Mouse (Mus musculus) heart, adult 2 months (tissue): ENCODE results near the gene Phip. TPM values are rescaled to one million over a fixed set of nuclear protein-coding genes. Genes with fewer than 3 reads are reported as not detected.
A peak's percentile ranks its signal among the peaks of the same experiment; 100 is the strongest.

ENCODE experiments used
- DNase-seq, 2 experiments: peaks; one replicate each; pipeline ENCODE4 v3.0.0; 2021
- H3K27ac ChIP-seq: fragments of 200-600 bp; 2 replicates; pipeline ENCODE4 v1.8.1; 2022
- H3K27me3 ChIP-seq: fragments of 200-500 bp; 2 replicates; pipeline ENCODE4 v1.6.1; 2012; ENCODE audit warnings: mild to moderate bottlenecking, low read length, inconsistent platforms, mixed read lengths; ENCODE audit not compliant: control insufficient read depth, insufficient read depth
- H3K36me3 ChIP-seq: fragments of 200-500 bp; 2 replicates; pipeline ENCODE4 v1.6.1; 2012; ENCODE audit warnings: low read length, inconsistent platforms; ENCODE audit not compliant: control insufficient read depth, insufficient read depth
- H3K4me1 ChIP-seq: fragments of 200-500 bp; 2 replicates; pipeline ENCODE4 v1.6.1; 2011; ENCODE audit warnings: low read length; ENCODE audit not compliant: control insufficient read depth, insufficient read depth
- H3K4me3 ChIP-seq: fragments of 200-600 bp; 2 replicates; pipeline ENCODE4 v1.8.1; 2022
- H3K79me2 ChIP-seq: fragments of 200-500 bp; replicated peaks from 2 replicates; pipeline ENCODE4 v1.6.1; 2012; ENCODE audit warnings: mild to moderate bottlenecking, inconsistent platforms, low read length, moderate library complexity, mixed read lengths; ENCODE audit not compliant: control insufficient read depth, insufficient read depth
- H3K9ac ChIP-seq: fragments of 200-500 bp; 2 replicates; pipeline ENCODE4 v1.6.1; 2012; ENCODE audit warnings: low read depth, mild to moderate bottlenecking, control low read depth, inconsistent platforms, low read length, mixed read lengths
- CTCF ChIP-seq: fragments of 200-600 bp; IDR thresholded peaks from 2 replicates; pipeline ENCODE4 v1.8.1; 2022; ENCODE audit warnings: antibody characterized with exemption, mild to moderate bottlenecking, moderate library complexity
- EP300 ChIP-seq: fragments of 200-500 bp; IDR thresholded peaks from 2 replicates; pipeline ENCODE4 v1.6.1; 2011; ENCODE audit warnings: low read depth, low read length, control low read depth; ENCODE audit not compliant: insufficient read depth
- POLR2A ChIP-seq: fragments of 200-500 bp; IDR thresholded peaks from 2 replicates; pipeline ENCODE4 v1.6.1; 2011; ENCODE audit warnings: mild to moderate bottlenecking, low read depth, low read length, control low read depth; ENCODE audit not compliant: insufficient read depth
- WGBS: fragments of 180-500 bp; shearing (Covaris S2); methylation state at CpG from one replicate; pipeline ENCODE4 v1.1.7; 2018; 5-methylcytosine and 5-hydroxymethylcytosine counted together
- intact Hi-C: fragments of 180-260 bp; cut with DNase I; formaldehyde crosslinking; loops from one replicate; pipeline ENCODE4 v1.15.1; 2025
- polyA plus RNA-seq: library from polyadenylated mRNA; depleted of rRNA; stranded (reverse); fragments of >200 nt; gene quantifications from 2 replicates; pipeline ENCODE4 v1.2.3, GENCODE M21; 2012
- total RNA-seq, 2 experiments: library from RNA; stranded (reverse); gene quantifications; 2 replicates each; pipeline ENCODE4 v1.2.3; 2021

Phip gene
- total and polyA plus RNA-seq, 3 experiments, result 2.6 to 29.3 (median 29.0) TPM

DNA sequence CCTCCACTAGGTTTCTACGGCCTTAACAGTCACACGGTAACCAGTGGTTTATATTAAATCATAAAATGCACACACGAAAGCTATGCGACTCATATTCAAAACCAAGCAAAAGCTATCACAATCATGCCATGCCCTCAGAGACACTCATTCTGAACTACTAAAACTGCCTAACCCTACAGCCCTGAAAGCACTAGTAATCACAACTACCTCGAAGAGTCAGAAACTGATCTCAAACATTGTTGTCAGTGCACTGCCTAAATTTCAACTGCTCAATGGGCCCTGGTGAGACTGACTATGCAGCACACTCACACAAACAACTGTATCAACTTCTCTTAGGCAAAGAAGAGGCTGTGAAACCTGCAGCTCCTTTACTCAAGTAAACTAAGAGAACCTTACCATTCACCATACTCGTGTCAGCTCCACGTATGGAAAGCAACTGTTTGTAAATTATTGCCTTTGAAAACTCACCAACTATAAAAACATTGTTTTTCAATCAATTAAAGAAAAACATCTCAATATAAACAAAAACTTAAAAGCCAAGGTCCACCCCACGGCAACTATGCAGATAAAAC, 1.9 kb downstream of the Phip start:
- Histone ChIP-seq H3K27me3 (no peaks in the 10 kb centered on the region), H3K4me1 (peaks cover 2% of the 10 kb centered on the region; the same call in 1 of the 2 replicates), H3K4me3 (peak overlapping the region; percentile 78), H3K36me3 (peaks cover 14% of the 10 kb centered on the region), H3K79me2 (no peaks in the 10 kb centered on the region; the same call in 1 of the 2 replicates), H3K27ac (peak overlapping the region; percentile 94), H3K9ac (peak overlapping the region; percentile 85)
- intact Hi-C loops, result loop anchor here (10.0 kb wide), 1 partner anchor 381 kb away; no protein-coding TSS in a partner anchor
- DNase-seq, result peak; percentile 22 to 26
- 15% methylated on average over 8 of the region's 8 CpGs for WGBS
- TF ChIP-seq POLR2A, result no peak
- TF ChIP-seq CTCF, result no peak
- TF ChIP-seq EP300, result no peak

DNA sequence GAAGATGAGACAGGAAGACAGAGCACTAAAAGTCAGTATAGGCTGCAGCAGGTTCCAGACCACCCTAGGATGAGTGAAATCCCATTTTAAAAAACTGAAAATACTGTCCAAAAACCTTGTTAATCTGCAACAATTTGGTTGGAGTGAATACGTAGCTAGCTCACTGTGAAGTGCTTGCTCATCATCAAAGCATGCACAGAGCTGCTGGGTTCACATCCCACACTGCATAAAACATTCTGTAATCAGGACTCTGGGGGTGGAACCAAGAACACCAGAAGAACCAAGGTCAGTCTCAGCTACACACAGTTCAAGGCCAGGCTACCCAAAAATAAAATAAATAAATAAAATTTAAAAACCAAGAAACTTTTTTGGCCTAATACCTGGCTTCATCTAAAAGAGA, 3.9 kb downstream of the Phip start:
- peak in 1 of 2 experiments; percentile 20 for DNase-seq
- WGBS, result 38% methylated on average over 1 of the region's 1 CpGs
- TF ChIP-seq POLR2A, result no peak
- no peak for TF ChIP-seq EP300
- no peak for TF ChIP-seq CTCF
- Histone ChIP-seq H3K27ac (peak overlapping the region; percentile 26; the same call in 1 of the 2 replicates), H3K79me2 (no peaks in the 10 kb centered on the region; the same call in 1 of the 2 replicates), H3K9ac (no peak overlapping the region), H3K4me3 (no peak overlapping the region), H3K36me3 (peaks cover 18% of the 10 kb centered on the region), H3K4me1 (peaks cover 2% of the 10 kb centered on the region; the same call in 1 of the 2 replicates), H3K27me3 (no peaks in the 10 kb centered on the region)
- intact Hi-C loops, result loop anchor here (10.0 kb wide), 1 partner anchor 383 kb away; no protein-coding TSS in a partner anchor

DNA sequence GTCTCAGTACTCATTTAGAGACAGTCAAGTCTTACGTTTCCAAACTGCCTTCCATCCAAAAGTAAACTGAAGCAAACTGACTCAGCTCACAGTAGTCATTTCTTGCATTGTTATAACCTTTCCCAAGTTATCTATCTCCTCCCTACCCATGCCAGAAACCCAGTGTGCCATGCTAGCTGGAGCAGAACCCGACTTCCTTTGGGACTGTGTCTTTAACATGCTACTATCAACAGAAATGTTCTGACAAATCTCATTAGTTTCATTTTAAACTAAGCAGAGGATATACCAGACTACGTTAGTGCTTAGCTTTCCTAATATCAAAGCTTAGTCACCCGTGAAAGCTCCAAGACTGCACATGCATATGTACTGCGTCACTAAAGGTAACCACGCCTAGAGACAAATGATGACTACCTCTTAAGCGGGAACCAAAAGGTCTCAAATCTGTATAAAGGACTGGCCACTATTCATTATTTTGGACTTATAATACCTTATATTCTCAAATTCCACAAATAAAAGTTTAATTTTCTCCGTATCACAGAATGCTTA, 8.2 kb downstream of the Phip start:
- Histone ChIP-seq H3K4me1 (peaks cover 7% of the 10 kb centered on the region), H3K27ac (no peak overlapping the region; the same call in 1 of the 2 replicates), H3K27me3 (no peaks in the 10 kb centered on the region), H3K36me3 (peaks cover 21% of the 10 kb centered on the region), H3K4me3 (0 out of 2 replicates have a peak overlapping the region, but pooled peaks have one; percentile 7), H3K79me2 (no peaks in the 10 kb centered on the region; the same call in 1 of the 2 replicates), H3K9ac (no peak overlapping the region)
- DNase-seq, result peak; percentile 30 to 39
- 78% methylated on average over 8 of the region's 8 CpGs for WGBS
- TF ChIP-seq EP300, result no peak
- TF ChIP-seq POLR2A, result no peak
- no peak for TF ChIP-seq CTCF
- intact Hi-C loops, result no loop called here

DNA sequence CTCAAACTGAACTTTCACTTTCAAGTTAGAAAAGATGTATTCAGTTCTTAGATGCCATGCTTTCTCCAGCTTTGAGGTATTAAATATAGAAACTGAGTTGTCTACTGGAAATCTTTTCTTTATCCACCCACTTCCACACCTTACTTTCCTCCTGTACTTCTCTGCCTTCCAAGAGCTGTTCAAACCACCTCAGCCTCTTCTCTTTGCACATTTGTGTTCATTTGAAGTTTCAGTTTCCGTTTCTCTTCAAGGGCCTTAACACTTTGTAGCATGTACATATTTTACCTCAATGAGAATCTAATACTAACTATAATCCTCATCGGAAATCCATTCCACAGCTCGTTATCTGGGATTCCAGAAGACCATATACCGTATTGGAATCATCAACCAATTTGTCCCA, 11.3 kb downstream of the Phip start:
- Histone ChIP-seq H3K27ac (no peak overlapping the region), H3K27me3 (no peaks in the 10 kb centered on the region), H3K79me2 (no peaks in the 10 kb centered on the region; the same call in 1 of the 2 replicates), H3K36me3 (peaks cover 14% of the 10 kb centered on the region), H3K9ac (no peak overlapping the region), H3K4me1 (peaks cover 7% of the 10 kb centered on the region), H3K4me3 (no peak overlapping the region)
- no peak for DNase-seq
- intact Hi-C loops, result no loop called here
- 85% methylated on average over 4 of the region's 4 CpGs for WGBS
- TF ChIP-seq CTCF (no peak), POLR2A (no peak), EP300 (no peak)

DNA sequence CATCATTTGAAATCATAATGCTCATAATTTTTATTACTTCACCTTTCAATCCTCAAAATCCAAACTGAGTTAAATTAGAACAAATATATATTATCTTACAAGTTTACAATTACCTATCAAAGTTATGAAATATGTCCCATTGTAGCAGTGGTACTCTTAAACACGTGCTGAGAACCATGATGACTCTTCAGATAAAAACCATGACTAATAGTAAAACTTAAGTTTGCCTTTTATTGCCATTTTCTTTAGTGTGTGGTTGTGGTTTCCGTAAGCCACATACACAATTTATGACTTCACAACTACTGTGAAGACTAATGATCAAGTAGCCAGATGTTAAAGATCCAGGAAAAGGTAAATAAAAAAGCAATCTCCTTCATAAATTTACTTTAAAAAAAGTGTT, 14.0 kb downstream of the Phip start:
- 80% methylated on average over 2 of the region's 2 CpGs for whole genome bisulfite sequencing
- H3K9ac ChIP-seq, result no peak overlapping the region
- intact Hi-C loops, result no loop called here
- DNase-seq, result no peak
- TF ChIP-seq CTCF, result no peak
- no peak for TF ChIP-seq POLR2A
- no peak for TF ChIP-seq EP300
- H3K27me3 ChIP-seq, result no peaks in the 10 kb centered on the region
- peaks cover 11% of the 10 kb centered on the region for H3K36me3 ChIP-seq
- H3K27ac ChIP-seq, result no peak overlapping the region
- H3K4me3 ChIP-seq, result no peak overlapping the region
- H3K4me1 ChIP-seq, result peaks cover 5% of the 10 kb centered on the region
- no peaks in the 10 kb centered on the region for H3K79me2 ChIP-seq

DNA sequence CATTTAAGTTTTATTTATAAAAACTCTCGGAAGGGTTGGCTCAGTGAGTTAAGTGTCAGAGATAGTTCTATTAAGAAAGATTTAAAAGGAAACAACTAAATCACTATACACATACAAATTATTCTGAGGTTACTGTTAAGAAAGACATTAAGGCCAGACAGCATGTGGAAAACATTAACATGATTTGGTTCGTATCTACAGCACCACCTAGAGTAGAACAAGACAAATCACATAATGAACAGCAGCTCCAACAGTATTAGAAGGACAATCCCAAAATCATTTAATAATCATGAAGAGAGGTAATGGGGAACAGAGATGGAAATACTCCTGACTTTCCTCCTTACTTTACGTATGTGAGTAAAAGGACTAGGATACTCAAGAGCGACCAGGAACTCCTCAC, 20.0 kb downstream of the Phip start:
- peak; percentile 67 for TF ChIP-seq CTCF
- TF ChIP-seq EP300, result no peak
- TF ChIP-seq POLR2A, result no peak
- H3K27ac ChIP-seq, result no peak overlapping the region
- no peaks in the 10 kb centered on the region for H3K27me3 ChIP-seq
- H3K79me2 ChIP-seq, result no peaks in the 10 kb centered on the region
- no peak overlapping the region for H3K4me3 ChIP-seq
- no peak overlapping the region for H3K9ac ChIP-seq
- peaks cover 6% of the 10 kb centered on the region for H3K36me3 ChIP-seq
- intact Hi-C loops, result no loop called here
- H3K4me1 ChIP-seq, result no peaks in the 10 kb centered on the region
- no peak for DNase-seq
- 70% methylated on average over 4 of the region's 4 CpGs for WGBS
